Mouse (Mus musculus) ES-E14 (cell line): ENCODE measurements around the gene Tkt.

Source experiments
- CHD2 ChIP-seq: IDR thresholded peaks from 2 replicates; pipeline ENCODE4 v1.6.1; 2014; ENCODE audit warnings: mild to moderate bottlenecking, low read depth, low read length, inconsistent platforms
- HCFC1 ChIP-seq: IDR thresholded peaks from 2 replicates; pipeline ENCODE4 v1.6.1; 2012; ENCODE audit warnings: low read length, inconsistent platforms, borderline replicate concordance; ENCODE audit not compliant: insufficient read depth
- MAFK ChIP-seq: IDR thresholded peaks from 2 replicates; pipeline ENCODE4 v1.6.1; 2014; ENCODE audit warnings: mild to moderate bottlenecking, low read depth, low read length, inconsistent platforms; ENCODE audit not compliant: insufficient read depth
- ZC3H11A ChIP-seq: IDR thresholded peaks from 2 replicates; pipeline ENCODE4 v1.6.1; 2012; ENCODE audit warnings: low read depth, mild to moderate bottlenecking, inconsistent platforms, low read length, borderline replicate concordance

GRCm38 (mm10) chr14:30579180-30579579 lies 31.0 kb downstream of the Tkt start:
- TF ChIP-seq ZC3H11A = no peak
- no peak for TF ChIP-seq HCFC1
- TF ChIP-seq MAFK = no peak
- TF ChIP-seq CHD2 = no peak
